Comparison of ENCODE assay signal across 11 mouse cellular contexts in genomic region chr4:91236976-91237375, GRCm38 (mm10).
DNase-seq lines count a peak whose midpoint lies in the region; ATAC-seq and TF ChIP-seq lines count a peak whose summit lies in the region.
"Had no signal": no experiment of that assay in that cellular context is flagged by ENCODE, and none has a peak within 500 bp of the region (broad histone marks: within the 10 kb centered on the region; RNA-seq: fewer than 3 reads in every experiment).

No protein-coding gene starts in this region.

- H3K27me3 ChIP-seq in embryonic facial prominence, embryonic 12.5 days, result no peaks in the 10 kb centered on the region
- H3K27me3 ChIP-seq in hindbrain, embryonic 16.5 days (replicated peaks; ENCODE audit: control insufficient read depth, insufficient read depth, low read length), result no peaks in the 10 kb centered on the region
- H3K27me3 ChIP-seq in midbrain, postnatal 0 days (ENCODE audit: insufficient read depth, low read length), result no peaks in the 10 kb centered on the region
- 0 out of 2 replicates have a peak, but pooled peaks cover 5% of the 10 kb centered on the region for H3K27me3 ChIP-seq in heart, embryonic 12.5 days (replicated peaks)
- H3K27me3 ChIP-seq: CH12.LX; heart, embryonic 15.5 days; intestine, embryonic 15.5 days had no signal

- peak; percentile 73 for DNase-seq in brain, embryonic 14.5 days (ENCODE audit: low read depth)
- DNase-seq in midbrain, postnatal 0 days (ENCODE audit: low spot score), result peak; percentile 39
- no peak for DNase-seq in gastrocnemius, adult 2 months
- DNase-seq: lung, embryonic 14.5 days had no signal

- H3K9ac ChIP-seq in embryonic facial prominence, embryonic 12.5 days, result no peak overlapping the region
- no peak overlapping the region for H3K9ac ChIP-seq in hindbrain, embryonic 16.5 days (ENCODE audit: low read depth, low read length)
- H3K9ac ChIP-seq in midbrain, postnatal 0 days (replicated peaks; ENCODE audit: low read length, poor library complexity, severe bottlenecking), result no peak overlapping the region
- H3K9ac ChIP-seq in heart, embryonic 12.5 days, result no peak overlapping the region
- H3K9ac ChIP-seq: heart, embryonic 15.5 days; intestine, embryonic 15.5 days; lung, embryonic 14.5 days had no signal

- no peak overlapping the region for H3K4me2 ChIP-seq in embryonic facial prominence, embryonic 12.5 days (replicated peaks)
- no peak overlapping the region for H3K4me2 ChIP-seq in hindbrain, embryonic 16.5 days (ENCODE audit: low read length)
- H3K4me2 ChIP-seq in midbrain, postnatal 0 days (ENCODE audit: low read depth, low read length, poor library complexity, severe bottlenecking), result no peak overlapping the region
- no peak overlapping the region for H3K4me2 ChIP-seq in heart, embryonic 12.5 days
- H3K4me2 ChIP-seq: heart, embryonic 15.5 days; intestine, embryonic 15.5 days; lung, embryonic 14.5 days had no signal

- no peaks in the 10 kb centered on the region for H3K9me3 ChIP-seq in embryonic facial prominence, embryonic 12.5 days
- no peaks in the 10 kb centered on the region for H3K9me3 ChIP-seq in hindbrain, embryonic 16.5 days (ENCODE audit: control insufficient read depth, low read length)
- H3K9me3 ChIP-seq in midbrain, postnatal 0 days (ENCODE audit: low read length), result no peaks in the 10 kb centered on the region
- H3K9me3 ChIP-seq in heart, embryonic 12.5 days (replicated peaks), result no peaks in the 10 kb centered on the region
- H3K9me3 ChIP-seq: heart, embryonic 15.5 days; intestine, embryonic 15.5 days had no signal

- no peak for TF ChIP-seq CTCF in brain, embryonic 14.5 days (IDR thresholded peaks at IDR 0.05; ENCODE audit: borderline replicate concordance, extremely low read depth, insufficient read depth, insufficient read length)
- TF ChIP-seq CTCF in midbrain, postnatal 0 days (IDR thresholded peaks at IDR 0.05), result no peak
- TF ChIP-seq CTCF in gastrocnemius, adult 2 months (IDR thresholded peaks at IDR 0.05), result no peak

- WGBS in embryonic facial prominence, embryonic 12.5 days, result 19% methylated on average over 7 of the region's 7 CpGs
- WGBS in hindbrain, embryonic 16.5 days, result 25% methylated on average over 7 of the region's 7 CpGs
- 19% methylated on average over 7 of the region's 7 CpGs for WGBS in midbrain, postnatal 0 days
- WGBS in heart, embryonic 12.5 days, result 34% methylated on average over 7 of the region's 7 CpGs

- intact Hi-C loops in gastrocnemius, adult 2 months (cut with DNase I), result no loop called here

- peak; percentile 68; the same call in 1 of the 2 replicates for ATAC-seq in embryonic facial prominence, embryonic 12.5 days (ENCODE audit: insufficient number of reproducible peaks, insufficient read depth, low FRiP score, low TSS enrichment)
- peak; percentile 51 for ATAC-seq in hindbrain, embryonic 16.5 days
- ATAC-seq in midbrain, postnatal 0 days (ENCODE audit: low FRiP score), result no peak
- no peak for ATAC-seq in frontal cortex, adult (ENCODE audit: low TSS enrichment)
- no peak for ATAC-seq in heart, embryonic 12.5 days (ENCODE audit: insufficient number of reproducible peaks, low FRiP score)
- ATAC-seq: intestine, embryonic 15.5 days had no signal

- H3K4me1 ChIP-seq in embryonic facial prominence, embryonic 12.5 days, result 0 out of 2 replicates have a peak, but pooled peaks cover 6% of the 10 kb centered on the region
- H3K4me1 ChIP-seq in hindbrain, embryonic 16.5 days (ENCODE audit: control insufficient read depth, insufficient read depth, low read depth, low read length), result no peaks in the 10 kb centered on the region; the same call in 1 of the 2 replicates
- H3K4me1 ChIP-seq in midbrain, postnatal 0 days (ENCODE audit: insufficient read depth, low read length), result no peaks in the 10 kb centered on the region
- 0 out of 2 replicates have a peak, but pooled peaks cover 2% of the 10 kb centered on the region for H3K4me1 ChIP-seq in heart, embryonic 12.5 days (replicated peaks)
- H3K4me1 ChIP-seq: heart, embryonic 15.5 days; intestine, embryonic 15.5 days had no signal

- TF ChIP-seq POLR2A in brain, embryonic 14.5 days (IDR thresholded peaks at IDR 0.05; ENCODE audit: borderline replicate concordance, extremely low read depth, insufficient read depth, insufficient read length, poor library complexity, severe bottlenecking), result no peak

- H3K4me3 ChIP-seq in embryonic facial prominence, embryonic 12.5 days, result no peak overlapping the region
- no peak overlapping the region for H3K4me3 ChIP-seq in hindbrain, embryonic 16.5 days (ENCODE audit: low read length)
- no peak overlapping the region for H3K4me3 ChIP-seq in midbrain, postnatal 0 days (ENCODE audit: low read depth, low read length)
- H3K4me3 ChIP-seq in gastrocnemius, adult 2 months, result no peak overlapping the region
- H3K4me3 ChIP-seq in heart, embryonic 12.5 days, result no peak overlapping the region
- H3K4me3 ChIP-seq: heart, embryonic 15.5 days; intestine, embryonic 15.5 days had no signal

- H3K36me3 ChIP-seq in embryonic facial prominence, embryonic 12.5 days, result no peaks in the 10 kb centered on the region
- H3K36me3 ChIP-seq in hindbrain, embryonic 16.5 days (ENCODE audit: control insufficient read depth, insufficient read depth, low read length), result 0 out of 2 replicates have a peak, but pooled peaks cover 3% of the 10 kb centered on the region
- 0 out of 2 replicates have a peak, but pooled peaks cover 3% of the 10 kb centered on the region for H3K36me3 ChIP-seq in midbrain, postnatal 0 days (ENCODE audit: insufficient read depth, low read length)
- H3K36me3 ChIP-seq in heart, embryonic 12.5 days, result no peaks in the 10 kb centered on the region
- H3K36me3 ChIP-seq: heart, embryonic 15.5 days; intestine, embryonic 15.5 days had no signal

- H3K27ac ChIP-seq in embryonic facial prominence, embryonic 12.5 days, result 0 out of 2 replicates have a peak overlapping the region, but pooled peaks have one; percentile 26
- H3K27ac ChIP-seq in hindbrain, embryonic 16.5 days (ENCODE audit: low read depth, low read length), result 0 out of 2 replicates have a peak overlapping the region, but pooled peaks have one; percentile 4
- H3K27ac ChIP-seq in midbrain, postnatal 0 days (ENCODE audit: low read depth, low read length), result no peak overlapping the region
- no peak overlapping the region for H3K27ac ChIP-seq in gastrocnemius, adult 2 months
- no peak overlapping the region for H3K27ac ChIP-seq in heart, embryonic 12.5 days (ENCODE audit: poor library complexity, severe bottlenecking)
- H3K27ac ChIP-seq: heart, embryonic 15.5 days; intestine, embryonic 15.5 days had no signal

Comparison
In these comparisons a context has a peak if more than half of its experiments do, and no peak if none do; other contexts are left out.
1. ATAC-seq: peak in embryonic facial prominence, embryonic 12.5 days (single experiment) and hindbrain, embryonic 16.5 days (single experiment); none in midbrain, postnatal 0 days (single experiment), frontal cortex, adult (single experiment) and heart, embryonic 12.5 days (single experiment).
2. H3K27ac ChIP-seq: peak in embryonic facial prominence, embryonic 12.5 days (single experiment) and hindbrain, embryonic 16.5 days (single experiment); none in midbrain, postnatal 0 days (single experiment), gastrocnemius, adult 2 months (single experiment) and heart, embryonic 12.5 days (single experiment).